Mouse (Mus musculus): ENCODE data around the gene Glce. TPM values are rescaled to one million over a fixed set of nuclear protein-coding genes. Genes with fewer than 3 reads are reported as not detected.

Glce gene
- total and polyA plus RNA-seq, 3 experiments, result 7.4 to 16.4 (median 13.1) TPM

GRCm38 (mm10) chr9:62091604-62092003 is 30.9 kb downstream of the Glce start:
- H3K9me3 ChIP-seq (replicated peaks; ENCODE audit: low read length), result no peaks in the 10 kb centered on the region
- dilution Hi-C loops (cut with MboI; ENCODE audit: extremely low pct_ligation_motif_present, extremely low pct_unique_long_range_greater_than_20kb, low sequenced_read_pairs), result no loop called here
- no peak overlapping the region for H3K4me3 ChIP-seq (replicated peaks in 1 of 3; ENCODE audit: low read depth in 2 of 3, low read length in 2 of 3, poor library complexity in 1 of 3)
- TF ChIP-seq JUND (conservative IDR thresholded peaks at IDR 0.05; ENCODE audit: low read depth, low read length) (no peak), MAZ (IDR thresholded peaks at IDR 0.05; ENCODE audit: low read depth, low read length) (no peak), NELFE (IDR thresholded peaks at IDR 0.05; ENCODE audit: low read depth, low read length) (no peak)
- H3K79me2 ChIP-seq (replicated peaks; ENCODE audit: control insufficient read depth, extremely low read depth, insufficient read depth, poor library complexity, severe bottlenecking), result no peaks in the 10 kb centered on the region
- H3K4me1 ChIP-seq (ENCODE audit: control insufficient read depth in 1 of 2, insufficient read depth in 2 of 2), result no peaks in the 10 kb centered on the region
- H3K4me2 ChIP-seq (ENCODE audit: insufficient read depth, low read depth, poor library complexity, severe bottlenecking), result no peak overlapping the region
- in situ Hi-C loops (cut with MboI; ENCODE audit: low pct_ligation_motif_present, low pct_unique_long_range_greater_than_20kb, low sequenced_read_pairs), result no loop called here
- DNase-seq (ENCODE audit: extremely low read depth), result no peak
- no peak overlapping the region for H3K27ac ChIP-seq (ENCODE audit: insufficient read depth, low read depth)
- no peaks in the 10 kb centered on the region for H3K27me3 ChIP-seq (replicated peaks)
- no peak overlapping the region for H3K9ac ChIP-seq (ENCODE audit: insufficient read depth, low read depth)
- no peaks in the 10 kb centered on the region for H3K36me3 ChIP-seq (replicated peaks in 1 of 2; ENCODE audit: control insufficient read depth in 1 of 2, insufficient read depth in 1 of 2, low read length in 1 of 2)

- H3K9me3 ChIP-seq (replicated peaks; ENCODE audit: low read length), result no peaks in the 10 kb centered on the region
- no peak overlapping the region for H3K4me3 ChIP-seq (replicated peaks in 1 of 3; ENCODE audit: low read depth in 2 of 3, low read length in 2 of 3, poor library complexity in 1 of 3)
- dilution Hi-C loops (cut with MboI; ENCODE audit: extremely low pct_ligation_motif_present, extremely low pct_unique_long_range_greater_than_20kb, low sequenced_read_pairs) (no loop called here), in situ Hi-C loops (cut with MboI; ENCODE audit: low pct_ligation_motif_present, low pct_unique_long_range_greater_than_20kb, low sequenced_read_pairs) (no loop called here)
- DNase-seq (ENCODE audit: extremely low read depth), result no peak
- TF ChIP-seq IRF4 (IDR thresholded peaks at IDR 0.05; ENCODE audit: low read depth, low read length) (no peak), ZKSCAN1 (IDR thresholded peaks at IDR 0.05; ENCODE audit: borderline replicate concordance, low read depth, low read length) (no peak), NRF1 (IDR thresholded peaks at IDR 0.05; ENCODE audit: low read depth, low read length) (no peak), TCF12 (IDR thresholded peaks at IDR 0.05; ENCODE audit: low read depth, low read length) (no peak), ZC3H11A (IDR thresholded peaks at IDR 0.05; ENCODE audit: low read depth, low read length) (no peak), SMC3 (IDR thresholded peaks at IDR 0.05; ENCODE audit: low read depth, low read length) (no peak), MXI1 (IDR thresholded peaks at IDR 0.05; ENCODE audit: low read depth, low read length) (no peak), JUND (conservative IDR thresholded peaks at IDR 0.05; ENCODE audit: low read depth, low read length) (no peak), RCOR1 (conservative IDR thresholded peaks at IDR 0.05; ENCODE audit: low read depth, low read length) (no peak), POLR2A (IDR thresholded peaks at IDR 0.05; ENCODE audit: low read depth, low read length) (no peak), KAT2A (IDR thresholded peaks at IDR 0.05; ENCODE audit: insufficient replicate concordance, low read length) (no peak), MAX (IDR thresholded peaks at IDR 0.05; ENCODE audit: low read length) (no peak), ETS1 (conservative IDR thresholded peaks at IDR 0.05; ENCODE audit: low read depth, low read length) (no peak), UBTF (IDR thresholded peaks at IDR 0.05; ENCODE audit: low read depth, low read length) (no peak), GABPA (IDR thresholded peaks at IDR 0.05; ENCODE audit: insufficient replicate concordance, low read depth, low read length) (no peak), POLR2AphosphoS2 (IDR thresholded peaks at IDR 0.05; ENCODE audit: low read depth, low read length) (no peak), BHLHE40 (IDR thresholded peaks at IDR 0.05; ENCODE audit: low read depth, low read length) (no peak), ZNF384 (IDR thresholded peaks at IDR 0.05; ENCODE audit: low read depth, low read length) (no peak), MYC (IDR thresholded peaks at IDR 0.05; ENCODE audit: low read depth, low read length) (no peak)
- H3K27ac ChIP-seq (ENCODE audit: insufficient read depth, low read depth), result no peak overlapping the region
- H3K4me1 ChIP-seq (ENCODE audit: control insufficient read depth in 1 of 2, insufficient read depth in 2 of 2), result peaks cover 0 to 1% of the 10 kb centered on the region in 2 experiments; a peak in 1 of 4 replicates
- H3K79me2 ChIP-seq (replicated peaks; ENCODE audit: control insufficient read depth, extremely low read depth, insufficient read depth, poor library complexity, severe bottlenecking), result no peaks in the 10 kb centered on the region
- no peaks in the 10 kb centered on the region for H3K27me3 ChIP-seq (replicated peaks)
- H3K36me3 ChIP-seq (replicated peaks in 1 of 2; ENCODE audit: control insufficient read depth in 1 of 2, insufficient read depth in 1 of 2, low read length in 1 of 2), result peaks cover 7 to 11% of the 10 kb centered on the region in 2 experiments
- H3K4me2 ChIP-seq (ENCODE audit: insufficient read depth, low read depth, poor library complexity, severe bottlenecking), result no peak overlapping the region
- no peak overlapping the region for H3K9ac ChIP-seq (ENCODE audit: insufficient read depth, low read depth)
Measured at GRCm38 (mm10) chr9:62085548-62085947, 36.9 kb downstream of the Glce start.
